Mouse (Mus musculus): Measurements from ENCODE around the gene Srebf2.

The Srebf2 gene

DNA sequence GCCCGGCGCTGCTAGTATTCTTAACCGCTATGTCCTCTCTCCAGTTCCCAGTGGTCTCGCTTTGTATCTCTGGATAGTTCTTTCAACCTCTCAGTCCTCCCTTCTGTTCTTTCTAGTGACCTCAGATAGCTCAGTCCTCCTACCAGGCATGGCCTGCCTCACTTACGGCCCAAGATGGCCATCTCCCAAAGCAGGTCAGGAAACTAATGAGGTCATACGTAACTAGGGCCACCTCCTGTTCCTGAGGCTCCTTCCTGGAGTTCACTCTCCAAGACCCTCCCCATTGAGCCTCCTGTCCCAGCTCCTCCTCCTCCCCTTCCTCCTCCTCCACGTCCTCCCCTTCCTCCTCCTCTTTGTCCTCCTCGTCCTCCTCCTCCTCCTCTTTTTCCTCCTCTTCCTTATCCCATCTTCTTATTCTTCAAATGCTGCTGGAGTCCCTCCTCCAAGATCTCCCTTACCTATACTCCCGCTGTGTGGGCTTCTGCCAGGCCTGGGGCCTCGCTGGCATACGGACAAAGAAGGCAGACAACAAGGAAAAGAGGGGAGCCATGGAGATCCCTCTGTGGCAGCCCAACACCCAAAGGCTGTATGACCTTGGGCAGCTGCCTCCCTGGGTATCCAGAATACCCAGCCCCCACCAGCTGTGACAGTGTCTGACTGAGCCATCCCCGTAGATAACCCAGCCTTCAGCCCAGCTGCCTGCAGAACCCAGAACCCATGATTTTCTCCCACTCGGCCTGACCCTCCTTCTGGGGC, 62.5 kb downstream of the Srebf2 start:
- no peak for DNase-seq

DNA sequence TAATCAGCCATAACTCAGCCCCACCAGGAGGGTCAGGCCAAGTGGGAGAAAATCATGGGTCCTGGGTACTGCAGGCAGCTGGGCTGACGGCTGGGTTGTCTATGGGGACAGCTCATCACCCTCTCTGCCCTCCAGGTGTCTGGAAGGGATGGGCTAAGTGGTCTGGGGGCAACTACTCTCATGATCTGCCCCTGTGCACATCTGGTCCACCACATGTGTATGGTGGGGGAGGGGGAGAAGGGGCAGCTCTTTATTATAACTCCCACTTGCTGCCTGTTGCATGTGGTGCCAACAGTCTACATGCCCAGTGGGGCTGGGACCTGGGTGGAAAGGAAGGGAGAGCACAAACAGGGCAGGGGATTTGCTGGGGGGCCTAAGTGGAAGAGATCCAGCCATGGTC, 63.8 kb downstream of the Srebf2 start:
- DNase-seq: no peak

DNA sequence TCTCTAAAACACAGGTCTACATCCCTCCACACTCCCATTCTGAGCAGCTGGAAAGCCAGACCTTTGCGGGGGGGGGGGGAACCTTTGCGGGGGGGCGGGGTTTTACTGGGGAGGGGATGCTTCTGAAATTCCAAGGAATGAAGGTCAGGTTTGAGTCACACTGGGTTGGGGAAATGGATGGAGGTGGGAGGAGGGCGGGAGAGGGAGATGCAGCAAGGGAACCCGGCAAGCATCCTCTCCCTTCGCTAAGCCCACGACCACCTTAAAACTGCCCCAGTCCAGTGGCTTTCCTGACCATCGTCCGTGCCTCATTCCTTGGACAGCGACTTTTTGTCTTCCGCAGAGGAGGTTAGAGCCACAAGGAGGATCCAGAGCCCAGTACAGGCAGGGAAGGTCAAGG, 64.3 kb downstream of the Srebf2 start:
- no peak for DNase-seq

DNA sequence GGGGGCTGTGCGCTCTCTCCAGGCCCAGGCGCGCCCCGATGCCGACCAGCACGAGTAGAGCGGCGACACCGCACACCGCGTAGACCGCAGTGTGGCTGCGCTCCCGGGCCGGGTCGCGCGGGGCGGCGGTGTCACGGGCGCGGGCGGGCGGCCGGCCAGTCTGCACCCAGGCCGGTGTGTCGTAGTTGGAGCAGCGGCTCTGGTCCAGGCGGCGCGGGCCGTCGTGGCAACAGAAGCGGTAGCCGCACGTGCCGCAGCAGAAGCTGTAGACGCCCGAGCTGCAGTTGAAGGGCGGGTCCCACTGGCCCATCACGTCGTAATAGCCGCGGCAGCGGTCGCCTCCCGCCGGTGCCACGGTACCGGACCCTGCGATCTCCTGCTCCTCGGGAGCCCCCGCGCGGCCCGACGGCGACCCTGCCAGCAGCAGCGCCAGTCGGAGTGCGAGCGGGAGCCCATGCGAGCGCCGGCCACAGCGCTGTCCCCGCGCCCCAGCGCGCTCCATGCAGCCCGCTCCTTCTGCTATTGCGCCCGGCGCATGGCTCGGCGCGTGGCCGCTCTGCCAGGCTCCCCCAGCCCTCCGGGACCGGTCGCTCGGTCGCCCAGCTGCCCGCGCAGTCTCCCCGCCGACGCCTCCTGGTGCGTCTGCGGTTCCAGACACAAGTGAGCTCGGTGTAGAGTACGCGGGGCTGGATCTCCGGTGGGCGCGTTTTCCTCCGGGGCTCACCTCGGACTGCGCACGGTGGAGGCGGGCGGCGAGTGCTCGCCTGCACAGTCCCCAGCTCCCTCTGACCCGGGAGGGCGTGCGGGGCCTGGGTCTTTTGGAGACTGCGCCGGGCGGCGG, 65.2 kb downstream of the Srebf2 start:
- DNase-seq: no peak

DNA sequence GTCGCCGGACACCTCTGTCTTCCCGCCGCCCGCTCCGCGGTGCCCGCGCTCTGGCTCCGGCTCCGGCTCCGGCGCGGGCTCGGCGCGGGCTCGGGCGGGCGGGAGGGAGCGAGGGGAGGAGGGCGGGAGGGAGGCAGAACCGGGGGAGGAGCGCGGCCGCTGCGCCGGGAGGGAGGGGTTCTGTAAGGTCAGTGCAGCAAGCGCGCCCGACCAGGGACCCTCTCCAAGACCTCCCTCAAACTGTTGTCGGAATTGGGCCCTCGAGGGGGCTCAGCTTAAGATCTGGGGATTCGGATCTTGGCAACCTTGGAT, 65.7 kb downstream of the Srebf2 start, which contains the start of gene Shisa8:
TSS of gene Shisa8 (minus strand) at position 64 of the 312 bp plus-strand sequence.
- no peak for DNase-seq

DNA sequence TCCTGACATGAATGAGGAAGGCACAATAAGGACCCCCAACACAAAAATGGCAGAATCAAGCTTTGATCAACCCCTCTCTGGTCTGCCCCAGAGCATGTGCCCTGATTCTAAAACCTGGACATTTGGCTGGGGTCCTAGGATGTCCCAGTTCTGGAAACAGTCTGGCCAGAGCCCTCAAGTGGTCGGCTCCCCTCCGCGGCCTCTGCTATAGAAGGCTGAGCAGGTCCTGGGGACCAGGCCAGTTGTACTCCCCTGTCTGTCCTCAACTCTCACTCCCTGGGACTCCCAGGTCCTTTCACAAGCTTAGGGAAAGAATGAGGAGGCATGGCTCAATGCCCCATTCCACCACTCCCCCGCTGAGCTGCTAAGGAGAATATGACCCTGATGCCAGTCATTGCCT, 66.2 kb downstream of the Srebf2 start:
- no peak for DNase-seq

DNA sequence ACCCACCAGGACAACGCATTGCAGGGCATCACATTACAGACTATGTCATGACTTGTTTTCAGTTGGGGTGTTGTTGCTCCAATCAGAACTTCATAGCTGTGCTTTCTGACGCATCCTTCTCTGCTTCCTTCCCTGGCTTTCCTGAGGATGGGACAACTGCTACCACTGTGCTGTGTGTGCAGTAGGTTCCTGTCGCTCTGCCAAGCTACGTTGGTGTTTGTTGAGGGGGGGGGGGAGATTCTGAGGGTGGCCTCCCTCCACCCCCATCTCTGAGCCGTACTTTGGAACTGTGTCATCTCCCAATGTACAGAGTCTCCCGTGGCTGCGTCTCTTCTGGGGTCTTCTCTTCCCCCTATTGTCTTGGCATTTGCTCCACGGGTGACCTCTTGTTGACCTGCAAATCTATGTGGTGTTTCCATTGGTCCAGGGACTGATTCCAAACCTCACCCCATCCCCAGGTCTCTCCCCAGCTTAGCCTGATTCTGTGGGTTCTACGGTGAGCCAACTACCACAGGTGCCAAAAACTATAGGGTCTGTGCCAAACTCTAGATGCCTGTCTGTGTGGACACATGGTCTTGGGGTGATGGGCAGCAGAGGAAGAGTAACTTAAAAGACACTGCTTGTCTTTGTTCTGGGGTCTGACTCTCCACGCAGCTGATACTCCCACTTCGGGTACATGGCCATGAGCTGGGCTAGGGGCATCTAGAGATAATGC, 68.5 kb downstream of the Srebf2 start:
- DNase-seq: no peak

DNA sequence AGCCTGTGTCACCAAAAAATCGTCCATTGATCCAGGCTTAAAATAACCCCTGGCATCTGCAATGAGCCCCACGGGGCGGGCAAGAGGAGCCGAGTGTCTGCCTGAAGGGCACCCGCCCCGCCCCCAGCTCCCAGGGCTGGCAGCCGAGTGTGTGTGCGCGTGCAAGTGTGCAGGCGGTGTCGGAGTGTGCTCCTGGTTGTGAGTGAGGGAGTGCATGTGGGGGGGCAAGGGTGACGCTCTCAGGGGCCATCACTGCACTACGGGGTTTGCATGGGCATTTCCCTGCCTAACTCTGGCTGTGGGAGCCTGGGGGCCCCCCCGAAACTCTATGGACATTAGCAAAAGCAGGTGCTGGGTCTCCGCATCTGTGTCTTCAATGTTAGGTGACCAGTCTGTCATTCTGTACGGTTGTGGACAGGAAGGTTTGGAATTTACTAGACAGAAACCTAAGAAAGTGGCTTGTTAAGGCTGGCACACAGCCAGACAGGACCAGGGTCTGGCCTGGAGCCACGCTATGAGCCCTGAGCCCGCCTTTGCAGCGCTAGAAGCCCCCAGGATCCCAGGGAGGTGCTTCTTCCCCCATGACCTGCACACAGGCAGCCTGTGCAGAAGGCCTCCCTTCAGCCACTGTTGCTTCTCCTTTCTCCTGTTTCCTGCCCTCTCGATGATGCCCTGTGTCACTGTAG, 69.3 kb downstream of the Srebf2 start:
- no peak for DNase-seq

DNA sequence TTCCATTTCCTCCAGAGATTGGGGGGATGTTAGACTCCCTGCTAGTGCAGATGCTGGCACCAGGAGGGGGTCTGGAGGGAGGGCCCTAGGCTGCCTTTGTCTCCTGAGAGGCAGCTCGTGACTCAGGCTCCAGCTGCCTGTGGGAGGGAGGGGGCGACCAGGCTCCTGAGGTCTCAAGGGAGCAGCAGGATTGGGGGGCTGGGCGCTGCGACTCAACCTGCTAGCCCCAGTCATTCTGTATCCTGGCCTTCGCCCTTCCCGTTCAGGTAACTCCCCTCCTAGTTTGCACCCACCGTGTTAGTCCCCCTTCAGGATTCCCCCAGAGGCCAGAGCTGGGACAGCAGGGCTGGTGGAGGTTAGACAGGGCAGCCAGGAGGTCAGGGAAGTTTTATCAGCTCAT, 70.1 kb downstream of the Srebf2 start:
- DNase-seq: no peak

DNA sequence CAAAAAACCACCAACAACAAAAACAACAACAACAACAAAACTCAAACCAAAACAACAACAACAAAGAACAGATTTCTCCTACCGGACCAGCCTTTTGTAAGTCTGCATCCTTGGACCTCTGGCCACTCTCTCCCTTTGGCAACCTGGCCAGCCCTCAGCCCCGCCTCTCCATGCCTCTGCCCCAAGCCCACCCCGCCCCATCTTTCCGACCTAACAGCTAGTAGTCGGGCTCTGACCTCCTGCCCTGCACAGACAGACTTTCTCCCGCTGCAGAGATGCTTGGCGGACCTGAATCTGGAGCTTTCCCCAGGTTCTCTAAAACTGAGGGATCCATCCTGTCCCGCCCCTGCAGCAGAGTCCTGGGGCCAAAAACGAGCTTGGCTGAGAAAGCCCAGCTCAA, 71.0 kb downstream of the Srebf2 start:
- no peak for DNase-seq

DNA sequence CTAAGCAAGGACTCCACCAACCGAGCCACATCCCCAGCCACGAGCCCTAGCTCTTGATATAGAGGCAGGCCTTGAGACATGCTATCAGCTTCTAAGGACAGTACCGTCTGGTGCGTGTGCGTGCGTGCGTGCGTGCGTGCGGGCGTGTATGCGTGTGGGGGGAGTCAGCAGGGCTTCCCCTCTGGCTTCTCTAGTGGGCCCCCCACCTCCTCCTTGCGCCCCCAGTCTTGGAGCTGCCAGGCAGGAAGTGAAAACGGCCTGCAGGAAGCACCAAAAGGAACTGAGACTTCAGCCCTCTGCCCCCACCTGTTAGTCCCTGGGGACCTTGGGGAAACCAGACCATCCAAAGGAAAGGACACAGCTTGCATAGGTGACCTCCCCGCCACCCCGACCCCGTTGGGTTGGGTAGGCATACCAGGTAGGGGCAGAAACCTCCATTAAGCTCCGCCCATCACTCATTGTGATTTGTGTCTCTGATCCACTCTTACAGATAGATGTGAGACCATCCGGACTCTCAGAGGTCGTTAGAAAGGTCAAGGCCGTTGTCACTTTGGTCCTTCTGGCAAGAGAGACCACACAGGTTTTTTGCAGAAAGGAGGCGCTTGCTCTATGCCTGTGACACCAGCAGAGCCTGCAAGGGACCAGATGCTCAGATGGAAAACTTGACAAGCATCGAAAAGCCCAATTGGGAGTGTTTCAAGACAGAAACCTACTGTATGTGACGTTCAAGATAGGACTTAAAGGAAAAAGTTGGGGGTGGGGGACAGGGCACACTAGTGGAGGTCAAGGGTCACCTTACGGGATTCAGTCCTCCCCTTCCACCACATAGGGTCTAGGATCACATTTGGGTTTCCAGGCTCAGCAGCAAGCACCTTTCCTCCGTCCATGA, 72.0 kb downstream of the Srebf2 start:
- no peak for DNase-seq

DNA sequence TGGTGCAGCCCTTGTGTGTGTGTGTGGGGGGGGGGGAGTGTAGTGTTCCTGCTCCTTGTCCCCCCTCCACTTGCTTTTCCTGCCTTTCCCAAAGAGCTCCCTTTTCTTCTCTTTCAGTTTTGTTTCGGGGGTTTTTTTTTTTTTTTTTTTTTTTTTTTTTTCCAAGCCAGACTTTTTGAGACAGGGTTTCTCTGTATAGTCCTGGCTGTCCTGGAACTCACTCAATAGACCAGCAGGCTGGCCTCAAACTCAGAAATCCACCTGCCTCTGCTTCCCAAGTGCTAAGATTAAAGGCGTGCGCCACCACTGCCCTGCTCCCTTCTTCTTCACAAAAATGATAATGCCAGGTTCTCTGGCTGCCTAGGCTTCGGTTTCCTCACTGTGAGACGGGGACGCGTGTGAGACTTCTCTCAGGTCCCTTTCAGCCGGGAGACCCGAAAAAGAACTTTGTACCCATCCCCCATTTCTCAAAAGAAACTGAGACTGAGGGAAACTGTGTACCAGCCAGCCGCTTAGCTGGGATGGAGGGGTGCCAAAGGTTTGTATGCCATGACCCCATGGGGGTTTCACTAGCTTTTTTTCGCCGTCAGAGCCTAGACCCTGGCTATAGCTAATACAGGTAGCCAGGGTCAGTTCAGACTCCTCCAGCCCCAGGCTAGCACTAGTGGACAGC, 73.2 kb downstream of the Srebf2 start:
- no peak for DNase-seq

DNA sequence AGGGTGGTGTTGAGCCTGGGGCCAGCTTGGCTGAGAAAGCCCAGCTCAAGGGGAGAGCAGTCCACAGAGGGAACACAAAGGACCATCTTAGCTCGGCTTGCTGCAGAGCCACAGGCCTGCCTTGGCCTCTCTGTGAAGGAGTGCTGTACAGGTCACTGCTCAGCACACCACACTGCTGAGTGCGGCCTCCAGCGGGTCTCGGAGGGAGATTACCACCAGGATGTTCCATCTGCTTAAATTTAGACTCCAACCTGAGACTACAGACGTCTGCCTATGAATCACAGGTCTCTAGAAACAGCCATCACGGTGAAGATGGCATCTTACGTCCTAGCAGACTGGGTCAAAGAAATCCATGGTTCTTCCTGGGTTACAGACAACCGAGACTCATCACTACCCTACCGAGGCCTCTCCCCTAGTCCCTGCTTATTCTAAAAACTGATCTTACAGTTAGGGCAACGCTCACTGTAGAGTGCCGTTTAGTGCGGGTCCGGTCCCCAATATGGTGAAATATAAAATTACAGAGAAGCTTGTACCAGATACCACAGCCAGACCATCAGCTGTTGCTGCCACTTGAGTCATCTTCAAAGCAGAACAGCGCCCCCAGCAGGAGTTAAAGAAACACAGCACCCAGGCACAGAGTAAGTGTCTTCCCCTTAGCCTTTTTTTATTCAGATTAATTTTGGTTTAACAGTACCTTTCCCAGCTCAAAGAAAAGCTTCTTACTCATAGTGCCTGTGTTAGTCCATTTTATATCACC, 74.3 kb downstream of the Srebf2 start:
- no peak for DNase-seq

DNA sequence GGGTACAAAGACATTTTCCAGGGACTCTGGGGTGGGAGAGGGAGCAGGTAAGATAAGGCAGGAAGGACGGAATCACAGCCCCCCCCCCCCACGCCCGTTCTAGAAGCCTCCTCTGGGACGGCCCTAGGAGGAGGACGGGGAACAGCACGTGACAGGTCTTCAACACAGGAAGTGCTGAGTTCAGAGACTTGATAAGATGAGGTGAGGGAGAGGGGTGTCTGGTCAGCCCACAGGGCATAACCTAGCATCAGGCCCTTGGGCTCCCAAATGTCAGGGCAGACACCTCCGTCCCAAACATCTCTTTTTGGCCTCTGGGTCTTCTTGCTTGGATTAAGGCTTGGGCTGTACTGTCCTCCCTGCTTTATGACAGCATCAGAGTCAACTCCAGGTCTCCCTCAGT, 76.3 kb downstream of the Srebf2 start:
- DNase-seq: no peak

DNA sequence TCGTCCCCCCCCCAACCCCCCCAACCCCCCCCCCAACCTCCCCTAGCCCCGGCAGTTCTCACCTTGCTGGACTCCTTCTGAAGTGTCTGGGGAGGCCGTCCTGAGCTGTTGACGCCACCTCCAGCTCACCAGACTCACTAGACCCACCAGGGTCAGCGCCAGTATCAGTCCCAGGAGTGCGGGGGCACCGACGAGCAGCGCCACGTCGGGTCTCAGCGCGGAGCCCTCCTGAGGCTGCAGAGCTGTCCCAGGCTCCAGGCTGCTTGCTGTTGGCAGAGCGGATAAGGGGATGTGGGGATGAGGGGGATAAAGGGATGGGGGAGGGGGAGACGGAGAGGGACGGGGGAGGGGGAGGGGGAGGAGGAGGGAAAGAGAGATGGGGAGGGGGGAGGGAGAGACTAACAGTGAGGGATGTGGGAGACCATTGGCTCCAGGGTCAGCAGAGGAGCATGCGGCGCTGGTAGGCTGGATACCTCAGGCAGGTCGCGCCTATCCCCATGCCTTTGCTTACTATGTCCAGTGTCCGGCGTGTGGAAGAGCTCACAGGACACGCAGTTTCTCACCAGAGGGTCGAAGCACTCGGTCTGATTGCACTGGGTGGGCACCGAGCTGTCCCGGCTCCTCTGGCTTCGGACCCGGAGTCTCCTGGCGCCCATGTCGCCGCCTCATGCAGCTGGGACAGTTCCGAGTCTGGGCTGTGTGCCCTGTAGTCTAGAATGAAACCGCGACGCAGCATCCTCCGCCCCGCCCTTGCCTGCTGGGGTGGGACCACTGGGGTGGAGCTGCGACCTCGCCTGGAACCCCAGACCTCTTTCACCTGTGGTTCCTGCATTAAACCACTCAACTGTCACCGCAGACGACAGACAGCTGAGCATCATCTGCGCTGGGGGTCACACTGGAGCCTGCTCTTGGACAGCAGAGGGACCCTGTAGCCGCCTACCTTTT, 76.9 kb downstream of the Srebf2 start, which contains the start of gene Tnfrsf13c:
TSS of gene Tnfrsf13c (minus strand) at position 713 of the 945 bp plus-strand sequence.
- DNase-seq: no peak

DNA sequence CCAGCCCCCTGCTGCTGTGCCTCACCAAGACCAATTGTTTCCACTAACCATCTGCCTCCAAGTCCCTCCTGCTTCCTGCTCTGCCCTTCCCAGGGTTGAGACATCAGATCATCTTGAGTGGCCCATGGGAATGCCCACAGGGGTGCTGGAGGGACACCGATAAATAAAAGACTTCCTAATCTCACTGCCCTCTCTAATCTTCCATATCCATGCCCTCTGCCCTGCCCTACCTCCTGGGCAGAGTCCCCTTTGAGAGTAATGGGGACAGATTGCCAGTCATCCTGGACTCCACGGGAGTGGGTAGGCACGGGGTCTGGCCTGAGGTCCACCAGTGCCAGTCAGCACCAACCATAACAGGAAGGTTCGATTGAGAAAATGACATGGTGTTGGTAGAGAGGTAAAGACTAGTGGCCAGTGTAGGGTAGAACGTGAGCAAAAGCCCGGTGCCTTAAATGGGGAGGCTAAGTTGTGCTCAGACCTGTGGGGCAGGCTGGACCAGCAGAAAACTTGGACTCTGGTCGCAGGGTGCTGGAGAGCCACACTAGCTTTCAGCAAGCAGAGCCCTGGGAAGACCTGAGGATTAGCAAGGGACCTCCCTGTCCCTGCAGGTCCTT, 77.7 kb downstream of the Srebf2 start:
- DNase-seq: no peak

DNA sequence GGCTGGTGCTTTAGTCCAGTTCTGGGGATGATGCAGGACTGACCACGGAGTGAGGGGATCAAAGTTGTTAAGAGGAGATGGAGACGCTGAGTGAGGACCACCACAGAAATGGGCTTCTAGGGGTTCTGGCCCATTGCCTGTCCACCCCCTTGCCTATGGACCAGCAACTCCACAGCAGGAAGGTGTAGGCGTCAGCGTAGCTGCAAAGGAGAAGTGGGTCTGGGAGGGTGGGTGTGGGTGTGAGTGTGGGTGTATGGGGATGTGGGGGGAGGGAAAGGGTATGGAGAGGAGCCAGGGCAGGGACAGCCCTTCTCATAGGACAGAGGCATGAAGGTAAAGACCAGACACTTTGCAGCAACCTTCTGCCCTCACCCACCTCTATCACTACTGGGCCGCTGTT, 78.8 kb downstream of the Srebf2 start:
- no peak for DNase-seq

DNA sequence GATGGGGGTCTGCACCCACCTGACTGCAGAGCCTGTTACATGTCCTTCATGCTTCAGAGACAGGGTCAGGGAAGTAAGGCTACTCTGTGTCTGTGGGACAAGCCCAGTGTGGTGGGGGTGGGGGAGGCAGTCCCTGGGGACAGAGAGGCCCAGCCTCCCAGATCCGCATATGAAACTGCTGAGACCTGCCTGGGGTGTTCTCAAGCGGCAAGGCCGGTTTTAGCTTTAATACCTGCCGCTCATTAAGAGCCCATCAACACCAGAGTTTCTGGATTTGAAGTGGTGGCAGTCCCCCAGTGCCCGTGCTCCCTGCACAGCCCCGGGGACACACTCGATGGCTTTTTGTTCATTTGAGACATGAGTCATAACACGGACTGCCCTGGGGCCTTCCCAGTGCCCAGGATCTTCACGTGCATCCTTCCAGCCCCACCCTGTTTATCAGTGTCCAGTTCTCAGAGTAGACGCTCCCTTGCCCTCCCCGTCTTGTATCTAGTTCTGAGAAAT, 82.6 kb downstream of the Srebf2 start:
- no peak for DNase-seq
